Mouse (Mus musculus) cerebellum, postnatal 10 days (tissue): ENCODE data around the gene Zfp579.
"Not testable (repeated sequence)": the region's sequence is repeated elsewhere in the genome, so short reads cannot be mapped to it uniquely, and the experiment has no call there.

ENCODE experiments used
- DNase-seq, 2 experiments: peaks; one replicate each; pipeline ENCODE4 v3.0.0; 2021; ENCODE audit warnings: mixed read lengths in 2 of 2

The Zfp579 gene

DNA sequence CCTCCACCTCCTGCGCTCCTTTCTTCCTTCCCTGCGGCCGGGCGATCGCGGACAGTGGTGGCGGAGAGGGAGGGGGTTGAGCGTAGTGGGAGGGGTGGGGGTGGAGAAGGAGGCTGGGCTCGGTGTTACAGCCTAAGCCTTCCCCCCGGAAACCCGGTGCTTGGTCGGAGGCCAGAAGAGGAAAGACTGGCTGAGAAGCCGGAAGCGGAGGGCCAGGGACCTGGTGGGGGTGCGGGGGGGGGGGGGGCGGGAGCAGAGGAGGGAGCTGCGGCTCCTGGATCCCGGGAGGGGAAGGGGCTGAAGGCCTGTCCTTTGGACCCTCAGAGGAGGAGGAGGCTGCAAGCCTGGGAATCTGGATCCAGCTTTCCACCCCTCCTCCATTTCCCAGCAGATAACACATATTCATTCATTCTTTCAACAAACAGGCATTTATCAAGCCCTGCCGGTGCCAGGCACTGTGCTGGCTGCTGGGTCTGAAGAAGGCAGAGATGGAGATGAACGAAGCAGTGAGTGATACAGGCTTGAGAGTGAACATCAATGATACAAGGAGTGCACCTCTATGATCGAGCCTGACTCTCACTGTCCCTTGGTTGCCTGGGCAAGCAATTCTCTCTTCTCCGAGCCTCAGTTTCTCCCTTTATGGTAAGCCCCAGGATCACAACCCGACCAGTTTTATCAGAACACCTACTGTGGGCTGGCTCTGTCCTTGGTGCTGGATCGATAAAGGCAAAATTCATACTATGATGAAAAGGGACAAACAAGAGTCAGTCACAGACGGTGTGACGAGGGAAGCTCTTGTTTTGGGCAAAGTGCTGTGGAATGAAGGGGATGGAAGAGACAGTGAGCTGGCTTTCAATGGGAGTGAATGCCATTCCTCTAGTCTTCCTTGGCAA is at the start of gene Zfp579:
Gene Zfp579, minus strand, starts transcription at position 156 of the 893 bp plus-strand sequence.
- peak; percentile 99 for DNase-seq

DNA sequence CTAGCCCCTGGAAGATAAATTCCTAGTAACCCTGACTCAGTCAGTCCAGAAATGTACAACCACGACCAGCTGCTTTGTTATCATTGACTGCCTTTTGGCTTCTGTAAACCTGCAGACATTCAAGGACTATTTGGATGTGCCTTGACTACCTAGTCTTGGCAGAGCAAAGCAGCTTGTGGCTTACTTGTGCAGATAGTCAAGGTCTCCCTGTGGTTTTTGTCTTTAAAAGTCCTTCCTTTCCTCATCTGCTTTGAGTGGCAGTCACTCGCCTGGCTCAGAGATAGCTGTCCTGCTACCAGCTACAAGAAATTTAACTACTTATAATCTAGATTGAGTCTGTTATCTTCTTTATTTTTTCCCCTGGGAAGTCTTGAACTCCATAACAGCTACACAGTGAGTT is 49.0 kb upstream of the Zfp579 start:
- DNase-seq, result no peak

DNA sequence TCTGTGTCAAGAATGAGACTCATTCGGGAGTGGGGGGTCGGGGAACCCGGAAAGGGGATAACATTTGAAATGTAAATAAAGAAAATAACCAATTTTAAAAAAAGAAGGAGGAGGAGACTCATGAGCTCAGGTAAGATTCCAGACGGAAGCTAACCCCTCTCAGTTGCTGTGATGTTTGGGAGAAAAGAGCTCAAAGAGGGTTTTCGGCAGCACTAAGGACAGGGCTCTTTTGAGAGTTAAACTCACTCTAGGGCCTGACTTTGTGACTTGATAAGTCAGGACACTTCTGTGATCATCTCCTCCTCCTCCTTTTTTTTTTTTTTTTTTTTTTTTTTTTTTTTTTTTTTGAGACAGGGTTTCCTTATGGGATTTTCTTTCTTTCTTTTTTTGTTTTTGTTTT is 43.0 kb upstream of the Zfp579 start:
- no peak for DNase-seq

DNA sequence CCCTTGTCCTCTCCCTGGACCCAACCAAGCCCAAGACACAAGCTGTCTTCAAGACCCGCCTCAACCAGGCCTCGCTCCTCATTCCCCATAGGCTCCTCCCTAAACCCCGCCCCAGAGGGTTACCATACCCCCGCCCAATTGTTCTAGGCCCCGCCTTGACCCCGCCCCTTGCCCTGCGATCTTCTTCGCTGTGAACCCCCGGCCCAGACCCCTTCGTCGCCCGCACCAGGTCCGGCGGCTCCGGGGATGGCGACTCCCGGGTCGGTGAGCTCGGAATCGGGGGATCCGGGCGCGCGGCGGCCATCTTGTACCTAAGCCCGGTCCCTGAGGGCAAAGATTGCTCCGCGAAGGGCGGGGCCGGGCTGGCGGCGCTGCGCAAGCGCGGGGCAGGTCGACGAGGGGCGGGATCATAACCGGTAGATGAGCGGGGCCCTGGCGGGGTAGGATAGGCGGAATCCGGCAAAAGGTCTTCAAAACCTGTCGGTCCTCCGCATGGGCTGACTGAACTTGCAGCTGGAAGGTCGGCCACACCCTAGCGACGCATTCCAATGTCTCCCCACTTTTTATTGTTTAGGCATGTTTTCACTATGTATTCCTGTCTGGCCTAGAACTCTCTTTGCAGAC is 42.3 kb upstream of the Zfp579 start, which contains the start of gene Zfp784:
Gene Zfp784, minus strand, starts transcription at position 338 of the 624 bp plus-strand sequence.
- peak; percentile 97 for DNase-seq

DNA sequence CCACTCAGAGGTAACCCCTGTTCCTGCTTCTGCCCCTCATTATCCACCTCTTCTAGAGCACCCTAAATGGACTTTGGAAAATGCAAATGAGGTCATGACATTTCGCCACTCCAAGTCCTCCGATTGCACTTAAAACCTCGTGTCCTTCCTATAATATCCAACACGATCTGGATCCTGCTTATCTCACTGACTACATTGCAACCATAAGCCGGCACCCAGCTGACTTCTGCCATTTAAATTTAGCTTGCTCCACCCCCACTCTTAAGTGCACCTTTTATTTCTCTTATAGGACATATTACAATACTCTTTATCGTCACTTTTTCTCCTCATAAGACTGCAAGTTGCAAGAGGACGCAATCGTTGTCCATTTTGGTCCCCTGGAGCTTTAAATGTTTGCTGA is 41.5 kb upstream of the Zfp579 start:
- DNase-seq, result no peak

DNA sequence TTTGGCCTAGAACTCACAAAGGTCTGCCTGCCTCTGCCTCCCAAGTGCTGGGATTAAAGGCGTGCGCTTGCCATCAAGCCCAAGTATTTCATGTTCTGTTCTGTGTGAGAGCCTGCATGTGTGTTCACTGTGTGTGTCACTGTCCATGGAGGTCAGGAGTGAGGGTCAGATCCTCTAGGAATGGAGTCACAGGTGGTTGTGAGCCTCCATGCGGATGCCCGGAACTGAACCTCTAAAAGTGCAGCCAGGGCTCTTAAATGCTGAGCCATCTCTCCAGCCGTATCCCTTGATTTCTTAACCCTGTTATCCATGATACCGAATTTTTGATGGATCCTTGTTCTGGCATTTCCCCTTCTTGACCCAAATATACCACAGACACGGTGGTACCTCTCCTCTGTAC is 41.1 kb upstream of the Zfp579 start:
- DNase-seq, result no peak

DNA sequence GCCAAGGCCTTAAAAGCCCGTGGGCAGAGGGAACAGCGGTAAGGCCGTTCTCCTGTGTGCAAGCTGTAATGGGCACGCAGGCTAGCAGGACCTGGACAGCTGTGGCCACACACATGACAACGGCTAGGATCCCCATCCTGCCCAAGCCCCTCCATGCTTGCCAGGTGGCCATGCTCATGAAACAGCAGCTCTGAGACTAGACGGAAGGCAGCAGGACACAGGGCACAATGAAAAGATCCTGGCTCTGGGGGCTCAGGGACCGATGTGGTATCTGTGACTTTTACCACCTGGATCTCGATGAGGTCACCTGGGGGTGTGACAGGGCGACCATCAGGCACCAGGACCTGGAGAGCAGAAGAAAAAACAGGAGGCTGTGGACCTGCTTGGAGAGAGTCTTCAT is 40.2 kb upstream of the Zfp579 start:
- no peak for DNase-seq

DNA sequence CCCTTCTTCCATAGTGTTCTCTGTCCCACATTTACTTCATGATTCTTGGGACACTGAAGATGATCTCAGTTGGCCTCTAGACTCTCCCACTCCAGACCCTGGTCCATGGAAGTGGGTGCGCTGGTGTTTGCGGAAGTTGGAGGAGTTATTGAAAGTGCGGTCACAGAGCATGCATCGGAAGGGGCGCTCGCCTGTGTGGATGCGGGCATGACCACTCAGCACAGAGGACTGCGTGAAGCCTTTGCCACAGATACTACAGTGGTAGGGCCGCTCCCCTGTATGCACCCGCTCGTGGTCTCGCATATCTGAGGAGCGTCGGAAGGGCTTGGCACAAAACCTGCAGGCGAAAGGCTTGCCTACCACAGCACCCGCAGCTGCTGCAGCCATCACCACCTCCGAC is 39.7 kb upstream of the Zfp579 start:
- DNase-seq, result no peak

DNA sequence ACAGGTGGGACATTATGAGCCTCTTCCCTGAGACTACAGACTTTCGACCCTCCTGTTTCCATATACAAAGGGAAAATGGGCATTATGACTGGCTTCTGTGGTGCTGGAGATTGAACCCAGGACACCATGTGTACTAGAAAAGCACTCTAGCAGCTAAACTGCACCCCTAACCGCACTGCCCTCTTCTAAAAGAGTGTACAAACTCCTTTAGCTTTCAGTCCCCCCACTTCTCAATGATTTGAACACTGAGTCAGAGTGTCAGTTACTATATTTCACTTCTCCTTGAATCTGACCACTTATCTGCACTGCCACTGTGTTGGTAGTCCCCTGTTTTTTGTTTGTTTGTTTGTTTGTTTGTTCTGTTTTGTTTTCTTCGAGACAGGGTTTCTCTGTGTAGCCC is 37.9 kb upstream of the Zfp579 start, which contains the start of gene 4632433K11Rik:
Gene 4632433K11Rik, plus strand, starts transcription at position 301 of the 400 bp plus-strand sequence.
- DNase-seq, result no peak

DNA sequence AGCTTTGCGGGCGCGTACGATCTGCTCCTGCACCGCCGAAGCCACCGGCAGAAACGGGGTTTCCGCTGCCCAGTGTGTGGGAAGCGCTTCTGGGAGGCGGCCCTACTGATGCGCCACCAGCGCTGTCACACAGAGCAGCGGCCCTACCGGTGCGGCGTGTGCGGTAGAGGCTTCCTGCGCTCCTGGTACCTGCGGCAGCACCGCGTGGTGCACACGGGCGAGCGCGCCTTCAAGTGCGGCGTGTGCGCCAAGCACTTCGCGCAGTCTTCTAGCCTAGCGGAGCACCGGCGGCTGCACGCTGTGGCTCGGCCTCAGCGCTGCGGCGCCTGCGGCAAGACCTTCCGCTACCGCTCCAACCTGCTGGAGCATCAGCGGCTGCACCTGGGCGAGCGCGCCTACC is 35.5 kb upstream of the Zfp579 start:
- DNase-seq, result no peak

DNA sequence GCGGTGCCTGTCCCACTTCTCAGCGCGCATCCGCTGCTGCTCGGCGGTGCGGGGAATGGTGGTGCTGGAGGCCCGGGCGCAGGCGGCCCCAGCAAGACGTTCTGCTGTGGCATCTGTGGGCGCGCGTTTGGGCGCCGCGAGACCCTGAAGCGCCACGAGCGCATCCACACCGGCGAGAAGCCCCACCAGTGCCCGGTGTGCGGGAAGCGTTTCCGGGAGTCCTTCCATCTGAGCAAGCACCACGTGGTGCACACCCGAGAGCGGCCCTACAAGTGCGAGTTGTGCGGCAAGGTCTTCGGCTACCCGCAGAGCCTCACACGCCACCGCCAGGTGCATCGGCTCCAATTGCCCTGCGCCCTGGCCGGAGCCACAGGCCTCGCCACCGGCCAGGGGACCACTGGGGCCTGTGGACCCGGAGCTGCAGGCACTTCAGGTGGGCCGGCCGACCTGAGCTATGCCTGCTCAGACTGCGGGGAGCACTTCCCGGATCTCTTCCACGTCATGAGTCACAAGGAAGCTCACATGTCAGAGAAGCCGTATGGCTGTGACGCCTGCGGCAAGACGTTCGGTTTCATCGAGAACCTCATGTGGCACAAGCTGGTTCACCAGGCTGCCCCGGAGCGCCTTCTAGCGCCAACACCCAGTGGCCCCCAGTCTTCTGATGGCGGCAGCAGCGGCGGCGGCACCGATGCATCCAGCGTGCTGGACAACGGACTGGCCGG is 34.8 kb upstream of the Zfp579 start:
- no peak for DNase-seq

DNA sequence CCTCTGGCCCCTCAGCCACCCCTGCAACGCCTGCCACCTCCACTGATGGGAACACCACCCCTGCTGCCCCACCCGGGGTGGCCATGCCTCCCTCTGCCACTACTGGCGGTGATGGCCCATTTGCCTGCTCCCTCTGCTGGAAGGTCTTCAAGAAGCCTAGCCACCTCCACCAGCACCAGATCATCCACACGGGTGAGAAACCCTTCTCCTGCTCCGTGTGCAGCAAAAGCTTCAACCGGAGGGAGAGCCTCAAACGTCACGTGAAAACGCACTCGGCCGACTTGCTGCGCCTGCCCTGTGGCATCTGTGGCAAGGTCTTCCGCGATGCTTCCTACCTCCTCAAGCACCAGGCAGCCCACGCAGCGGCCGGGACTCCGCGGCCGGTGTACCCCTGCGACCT is 34.0 kb upstream of the Zfp579 start:
- no peak for DNase-seq

DNA sequence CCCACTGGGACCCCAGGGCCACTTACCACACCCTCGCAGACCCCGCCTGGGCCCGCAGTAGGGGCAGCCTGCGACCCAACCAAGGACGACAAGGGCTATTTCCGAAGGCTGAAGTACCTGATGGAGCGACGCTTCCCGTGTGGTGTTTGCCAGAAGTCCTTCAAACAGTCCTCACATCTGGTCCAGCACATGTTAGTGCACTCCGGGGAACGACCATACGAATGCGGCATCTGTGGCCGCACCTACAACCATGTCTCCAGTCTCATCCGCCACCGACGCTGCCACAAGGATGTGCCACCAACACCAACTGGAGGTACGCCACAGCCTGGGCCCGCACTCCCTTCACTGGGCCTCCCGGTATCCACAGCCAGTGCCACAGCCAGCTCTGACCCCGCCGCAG is 33.6 kb upstream of the Zfp579 start:
- no peak for DNase-seq

DNA sequence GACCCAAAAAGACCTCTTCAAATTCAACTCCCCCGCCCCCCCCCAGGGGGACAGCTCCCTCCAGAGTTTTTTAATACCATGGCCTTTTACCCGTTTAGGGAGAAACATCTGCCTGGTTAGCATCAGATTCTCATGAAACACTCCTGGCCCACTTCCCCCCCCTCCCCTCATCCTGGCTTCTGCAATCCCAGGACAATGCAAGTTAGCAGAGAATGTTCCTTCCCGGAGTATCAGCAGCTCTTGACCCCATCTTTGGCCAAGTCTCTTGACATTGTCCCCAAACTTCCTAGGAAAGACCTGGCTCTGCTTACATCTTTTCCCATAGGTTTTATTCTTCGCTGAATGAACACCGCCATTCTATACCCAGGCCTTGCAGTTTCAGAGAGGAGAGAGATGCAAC is 25.2 kb upstream of the Zfp579 start:
- no peak for DNase-seq

DNA sequence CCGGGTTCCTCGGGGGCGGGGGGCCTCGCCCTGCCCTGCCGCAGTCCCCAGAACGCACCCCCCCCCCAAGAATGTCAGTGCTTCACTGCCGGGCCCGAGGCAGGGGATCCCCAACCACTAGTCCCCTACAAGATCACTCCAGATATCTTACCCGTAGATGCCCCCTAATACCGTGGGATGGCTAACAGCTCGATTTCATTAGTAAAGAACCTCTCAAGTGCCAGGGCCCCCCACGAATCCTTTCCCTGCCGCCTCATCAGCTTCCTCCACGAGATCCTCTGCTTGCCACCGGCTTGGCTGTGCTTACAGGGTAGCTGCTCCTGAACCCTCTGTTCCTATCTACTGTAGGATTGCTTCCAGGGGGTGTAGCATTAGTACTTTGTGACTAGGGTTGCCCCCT is 24.7 kb upstream of the Zfp579 start:
- no peak for DNase-seq

DNA sequence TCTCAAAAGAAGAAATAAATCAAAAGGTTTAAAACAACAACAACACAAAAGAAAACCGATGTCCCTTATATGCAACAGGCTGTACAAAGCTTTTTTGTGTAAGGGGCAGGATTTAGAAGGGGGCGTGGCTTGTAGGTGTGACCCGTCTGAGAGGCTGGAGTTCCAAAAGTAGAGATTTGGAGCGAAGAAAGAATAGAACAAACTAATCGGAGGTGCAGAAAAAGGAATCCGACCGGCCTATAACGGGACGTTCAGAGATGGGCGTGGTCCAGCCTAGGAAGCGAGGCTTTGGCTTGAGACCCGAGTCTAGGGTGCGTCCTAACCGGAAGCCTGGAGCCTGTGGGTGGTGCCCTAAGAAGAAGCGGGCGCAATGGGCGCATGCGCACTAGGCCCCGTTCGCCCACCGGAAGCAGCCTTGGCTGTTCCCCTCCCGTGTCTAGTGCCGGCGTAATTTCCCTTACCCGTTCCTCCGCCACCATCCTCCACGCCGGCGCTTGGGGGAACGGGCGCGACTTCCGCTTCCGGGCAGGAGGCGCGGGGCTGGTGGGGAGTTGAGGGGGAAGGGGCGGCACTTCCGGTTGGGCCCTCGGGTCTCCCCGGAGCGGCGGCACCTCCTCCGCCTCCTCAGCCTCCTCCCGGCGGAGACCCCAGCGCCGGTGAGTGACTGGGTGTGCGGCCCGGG is 24.2 kb upstream of the Zfp579 start, which contains the start of the genes Zfp865 and Ccdc106:
Gene Zfp865, plus strand, starts transcription at position 377 of the 682 bp plus-strand sequence.
Gene Ccdc106, plus strand, starts transcription at position 554 of the 682 bp plus-strand sequence.
- peak; percentile 99 for DNase-seq

DNA sequence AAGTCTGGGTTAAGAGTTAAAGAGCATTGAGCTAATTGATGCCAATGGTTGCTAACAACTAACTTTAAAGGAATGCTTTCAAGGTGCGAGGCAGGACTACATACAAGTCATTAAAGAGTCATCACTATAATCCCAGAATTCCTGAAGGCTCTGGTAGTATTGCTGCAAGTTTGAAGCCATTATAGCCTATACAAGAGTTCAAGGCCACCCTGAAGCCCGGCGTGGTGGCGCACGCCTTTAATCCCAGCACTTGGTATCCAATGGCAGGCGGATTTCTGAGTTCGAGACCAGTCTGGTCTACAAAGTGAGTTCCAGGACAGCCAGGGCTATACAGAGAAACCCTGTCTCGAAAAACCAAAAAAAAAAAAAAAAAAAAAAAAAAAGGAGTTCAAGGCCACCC is 23.6 kb upstream of the Zfp579 start:
- not testable (repeated sequence) for DNase-seq

DNA sequence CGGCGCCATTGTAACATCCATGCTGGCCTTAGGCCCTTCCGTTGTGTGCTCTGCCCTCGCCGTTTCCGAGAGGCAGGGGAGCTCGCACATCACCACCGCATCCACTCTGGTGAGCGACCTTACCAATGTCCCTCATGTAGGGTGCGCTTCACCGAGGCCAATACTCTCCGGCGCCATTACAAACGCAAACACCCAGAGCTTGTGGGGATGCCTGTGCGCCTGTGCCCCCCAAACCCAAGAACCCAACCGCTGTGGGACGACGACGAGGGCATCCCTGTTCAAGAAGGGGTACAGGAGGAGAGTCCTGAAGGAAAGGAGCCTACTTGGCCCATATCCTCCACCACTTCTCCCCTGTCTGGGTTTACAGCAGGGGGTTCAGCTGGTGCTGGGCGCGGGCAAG is 22.0 kb upstream of the Zfp579 start:
- no peak for DNase-seq

DNA sequence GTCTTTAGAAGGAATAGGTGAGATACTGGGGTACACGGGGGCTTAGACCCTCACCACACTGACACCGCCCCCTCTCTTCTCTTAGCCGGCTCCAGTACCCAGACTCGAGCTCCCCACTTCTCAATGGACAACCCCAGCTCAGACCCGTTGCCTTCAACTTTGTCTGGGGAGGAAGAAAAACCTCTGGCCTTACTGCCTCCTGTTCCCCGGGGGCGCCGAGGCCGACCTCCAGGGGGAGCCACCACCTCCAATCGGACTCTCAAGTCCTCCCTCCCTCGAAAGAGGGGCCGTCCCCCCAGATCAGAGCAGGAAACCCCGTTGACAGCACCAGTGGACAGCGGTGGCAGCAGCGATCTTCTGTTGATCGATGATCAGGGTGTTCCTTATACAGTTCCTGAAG is 21.4 kb upstream of the Zfp579 start:
- DNase-seq, result peak in 1 of 2 experiments; percentile 55

DNA sequence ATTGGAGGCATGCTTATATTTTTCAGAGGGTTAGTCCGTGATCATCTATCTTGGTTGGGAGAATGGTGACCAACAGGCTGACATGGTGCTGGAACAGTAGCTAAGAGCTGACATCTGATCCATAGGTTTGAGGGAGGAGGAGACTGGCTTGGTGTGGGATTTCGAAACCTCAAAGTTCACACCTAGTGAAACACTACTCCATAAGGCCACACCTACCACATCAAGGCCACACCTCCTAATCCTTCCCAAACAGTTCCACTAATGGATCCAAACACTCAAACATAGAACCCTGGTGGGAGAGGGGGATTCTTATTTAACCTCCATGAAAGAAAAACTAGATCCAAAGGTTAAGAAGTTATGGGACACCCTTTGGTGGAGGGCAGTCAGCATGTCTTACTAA is 21.0 kb upstream of the Zfp579 start:
- DNase-seq, result no peak

DNA sequence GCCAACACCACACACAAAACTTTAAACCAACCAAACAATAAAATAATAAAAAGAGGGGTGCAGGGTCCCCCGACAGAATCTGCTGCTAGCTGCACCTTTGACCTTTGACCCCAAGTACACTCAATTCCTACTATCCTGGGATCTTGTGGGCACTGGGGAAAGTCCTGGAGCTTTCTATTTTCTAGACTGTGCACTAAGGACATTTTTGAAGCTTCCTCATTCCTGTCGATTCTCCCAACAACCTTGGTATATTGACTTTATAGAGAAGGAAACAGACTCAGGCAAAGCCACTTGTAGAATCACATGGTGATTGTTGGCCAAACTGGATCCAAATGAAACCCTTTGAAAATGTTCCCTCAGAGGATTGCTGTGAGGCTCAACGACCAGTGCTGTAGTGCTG is 20.1 kb upstream of the Zfp579 start:
- no peak for DNase-seq

DNA sequence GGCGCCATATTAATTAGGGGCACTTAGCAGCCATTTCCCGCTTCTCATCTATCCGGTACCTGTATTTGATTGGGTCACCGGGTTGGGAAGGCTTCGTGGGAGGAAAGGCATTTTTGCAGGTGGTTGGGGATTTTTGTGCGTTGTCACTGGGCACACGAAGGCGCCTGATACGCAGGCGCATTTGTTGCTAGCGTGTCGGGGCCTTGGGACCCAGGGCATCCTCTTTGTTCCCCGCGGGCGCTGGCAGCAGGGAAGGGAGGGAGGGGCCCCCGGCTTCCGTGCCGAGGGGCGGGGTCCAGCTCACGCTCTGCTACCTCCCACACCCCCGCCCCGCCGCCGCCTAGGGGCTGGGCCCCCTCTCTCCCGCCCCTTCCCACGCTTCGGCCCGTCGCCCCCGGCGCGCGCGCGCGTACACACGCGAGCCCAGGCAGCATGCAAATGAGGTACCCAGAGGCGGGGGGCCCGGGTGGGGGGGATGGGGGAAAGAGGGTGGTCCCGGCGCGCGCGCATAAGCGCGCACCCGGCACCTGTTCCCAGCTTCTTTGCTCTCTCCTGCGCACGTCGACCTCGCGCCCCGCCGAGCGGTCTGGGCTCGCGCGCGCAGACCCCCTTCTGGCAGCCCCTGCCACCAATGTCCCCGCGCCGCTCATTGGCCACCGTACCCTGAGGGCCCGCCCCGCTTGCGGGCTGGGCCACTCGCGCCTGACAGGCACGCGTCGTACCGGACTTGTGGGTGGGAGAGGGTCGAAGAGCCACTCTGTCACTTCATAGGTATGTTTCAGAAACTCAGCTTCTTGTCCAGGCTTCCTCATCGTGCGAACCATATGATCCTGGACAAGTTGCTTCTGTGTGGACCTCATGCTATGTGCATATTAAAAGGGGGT is 19.4 kb upstream of the Zfp579 start, which contains the start of gene Gm44973:
Gene Gm44973, plus strand, starts transcription at position 379 of the 884 bp plus-strand sequence.
- peak; percentile 97 to 99 for DNase-seq
